Comparison of ENCODE assay signal across 8 mouse cellular contexts in genomic region chr19:7339867-7340266, GRCm38 (mm10). TPM values are rescaled to one million over a fixed set of nuclear protein-coding genes. Genes with fewer than 3 reads are reported as not detected.
A peak's percentile ranks its signal among the peaks of the same experiment; 100 is the strongest.
DNase-seq lines count a peak whose midpoint lies in the region; ATAC-seq lines count a peak whose summit lies in the region.

No protein-coding gene starts in this region.

- peaks cover 4% of the 10 kb centered on the region for H3K36me3 ChIP-seq in liver, embryonic 13.5 days

- peak overlapping the region; percentile 94 for H3K4me3 ChIP-seq in liver, embryonic 13.5 days (replicated peaks)

- peak; percentile 42 for DNase-seq in cerebellum, adult 9-10 months
- DNase-seq in cerebellum, adult 11 months = no peak
- peak; percentile 14 for DNase-seq in thymus, postnatal 4 days
- DNase-seq in thymus, postnatal 10 days (ENCODE audit: low spot score in 2 of 2) = no peak
- DNase-seq in liver, embryonic 13.5 days = no peak
- DNase-seq in ovary, postnatal 36 days (ENCODE audit: low spot score) = no peak
- DNase-seq in gastrocnemius, adult 8-10 months (ENCODE audit: low spot score in 2 of 2) = no peak

- no peaks in the 10 kb centered on the region for H3K9me3 ChIP-seq in liver, embryonic 13.5 days (replicated peaks)

- no peaks in the 10 kb centered on the region for H3K27me3 ChIP-seq in liver, embryonic 13.5 days

- 36% methylated on average over 4 of the region's 4 CpGs for WGBS in liver, embryonic 13.5 days (ENCODE audit: insufficient replicate concordance)

- peak overlapping the region; percentile 95 for H3K4me2 ChIP-seq in liver, embryonic 13.5 days

- peak overlapping the region; percentile 98 for H3K9ac ChIP-seq in liver, embryonic 13.5 days

- H3K4me1 ChIP-seq in liver, embryonic 13.5 days (replicated peaks) = peaks cover 63% of the 10 kb centered on the region

- no peak for ATAC-seq in liver, embryonic 13.5 days (ENCODE audit: low read depth)
- no peak for ATAC-seq in megakaryocyte-erythroid progenitor cell, adult 5-6 weeks (replicated peaks; ENCODE audit: low FRiP score, low TSS enrichment, poor library complexity, severe bottlenecking)

- 0 out of 2 replicates have a peak overlapping the region, but pooled peaks have one; percentile 93 for H3K27ac ChIP-seq in liver, embryonic 13.5 days

RNA-seq across cellular contexts. Expression of gene Mark2, which starts 1.8 kb away (rescaled TPM):
- polyA plus RNA-seq in liver, embryonic 13.5 days (2015; fragmentation: Nextera tagmentation; extraction: Ambion mirVana) = 17.7 and 21.0 TPM in 2 replicates
- 57.1 and 106 TPM in 2 replicates for total RNA-seq in megakaryocyte-erythroid progenitor cell, adult 5-6 weeks (2014; fragmentation: Nextera tagmentation)
- total RNA-seq in megakaryocyte-erythroid progenitor cell, adult 5-6 weeks (2017) = 14.6 and 28.7 TPM in 2 replicates
- 10 to 100 TPM; 31.8 to 40.1 (median 35.2) TPM for total RNA-seq in gastrocnemius, adult 8-10 months (2022)

RNA-seq across cellular contexts. Expression of gene Spindoc, which starts 42.9 kb away (rescaled TPM):
- polyA plus RNA-seq in liver, embryonic 13.5 days (2015; fragmentation: Nextera tagmentation; extraction: Ambion mirVana) = 3.7 and 4.7 TPM in 2 replicates
- 15.7 and 23.7 TPM in 2 replicates for total RNA-seq in megakaryocyte-erythroid progenitor cell, adult 5-6 weeks (2014; fragmentation: Nextera tagmentation)
- 6.2 and 15.9 TPM in 2 replicates for total RNA-seq in megakaryocyte-erythroid progenitor cell, adult 5-6 weeks (2017)
- total RNA-seq in gastrocnemius, adult 8-10 months (2022) = 1 to 10 TPM; 6.8 to 8.6 (median 7.3) TPM

Comparison
In these comparisons a context has a peak if more than half of its experiments do, and no peak if none do; other contexts are left out.
1. DNase-seq: peak in cerebellum, adult 9-10 months (single experiment) and thymus, postnatal 4 days (single experiment); none in cerebellum, adult 11 months (single experiment), thymus, postnatal 10 days (0 of 2), liver, embryonic 13.5 days (single experiment), ovary, postnatal 36 days (single experiment) and gastrocnemius, adult 8-10 months (0 of 2).